Mouse (Mus musculus) mouse trophoblast stem cell (cell line): ENCODE results near the gene Abca9.

Experiments used
- in situ Hi-C, 2 experiments: fragments of 300-500 bp; cut with MseI, MboI; formaldehyde crosslinking; loops; 2 replicates in 1 of 2; 3 replicates in 1 of 2; pipeline ENCODE4 v1.15.1; 2025

The Abca9 gene

DNA sequence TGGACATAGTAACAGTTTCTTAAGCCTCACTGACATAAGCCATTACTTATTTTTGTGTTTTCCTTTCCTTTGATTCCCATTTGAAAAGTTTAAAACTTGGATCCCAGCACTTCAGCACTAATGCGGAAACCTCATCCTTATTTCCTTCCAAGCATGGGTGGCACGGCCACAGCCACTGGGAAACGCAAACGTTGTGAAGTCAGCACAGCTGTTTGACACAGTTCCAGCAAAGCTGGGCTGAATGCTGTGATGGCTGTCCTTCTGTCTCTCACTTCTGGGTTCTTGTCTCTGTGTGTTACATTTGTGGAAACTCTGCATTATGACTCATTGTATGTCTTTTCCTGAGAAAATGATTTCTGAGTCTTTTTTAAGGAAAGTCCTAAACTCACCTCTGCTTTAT, 107.0 kb downstream of the Abca9 start:
- in situ Hi-C loops, result no loop called here

DNA sequence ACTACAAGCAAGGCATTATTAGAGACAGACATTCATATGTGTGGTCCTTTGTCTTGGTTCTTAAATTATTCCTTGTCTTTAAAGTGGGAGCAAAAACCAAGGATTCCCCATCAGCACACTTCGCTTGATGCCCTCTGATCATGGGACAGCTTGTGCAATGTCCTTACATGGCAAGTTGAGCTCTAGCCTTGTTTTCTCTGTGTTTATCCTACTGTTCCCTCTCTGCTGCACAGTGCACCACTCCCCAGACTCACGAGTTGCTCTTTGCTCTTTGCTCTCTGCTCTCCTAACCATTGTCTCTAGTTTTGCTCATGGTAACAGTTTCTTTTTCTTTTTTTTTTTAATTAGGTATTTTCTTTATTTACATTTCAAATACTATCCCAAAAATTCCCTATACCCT, 107.9 kb downstream of the Abca9 start:
- in situ Hi-C loops, result no loop called here

DNA sequence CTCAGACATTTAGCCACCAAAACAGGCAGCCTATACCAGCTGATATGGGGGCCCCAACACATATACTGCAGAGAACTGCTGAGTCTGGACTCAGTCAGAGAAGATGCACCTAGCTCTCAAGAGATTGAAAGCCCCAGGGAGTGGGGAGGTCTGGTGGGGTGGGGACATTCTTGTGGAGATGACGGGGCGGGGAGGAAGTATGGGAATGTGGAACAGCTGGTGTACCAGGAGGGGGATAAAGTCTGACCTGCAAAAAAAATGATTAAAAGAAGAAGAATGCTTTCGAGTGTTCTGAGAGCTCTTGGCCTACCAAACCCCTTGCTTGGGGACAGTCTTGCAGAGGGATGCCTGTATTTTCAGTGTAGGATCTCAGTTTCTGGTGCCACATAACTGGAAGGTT, 114.3 kb downstream of the Abca9 start:
- in situ Hi-C loops, result no loop called here
